Mouse (Mus musculus): ENCODE results near the gene Ubash3b. TPM values are rescaled to one million over a fixed set of nuclear protein-coding genes. Genes with fewer than 3 reads are reported as not detected.

The Ubash3b gene
- polyA plus RNA-seq, 1 experiment from 2014 or later: 12.1 TPM

GRCm38 (mm10) chr9:41129273-41129672, 32.2 kb downstream of the Ubash3b start:
- Histone ChIP-seq H3K4me3 (ENCODE audit: low read depth, low read length) (no peak overlapping the region), H3K4me1 (ENCODE audit: control insufficient read depth, insufficient read depth, low read length) (no peaks in the 10 kb centered on the region), H3K36me3 (replicated peaks; ENCODE audit: control insufficient read depth, insufficient read depth, low read depth, low read length) (no peaks in the 10 kb centered on the region), H3K4me2 (ENCODE audit: low read depth, low read length) (no peak overlapping the region), H3K9me3 (replicated peaks; ENCODE audit: control insufficient read depth, low read length) (no peaks in the 10 kb centered on the region), H3K27ac (replicated peaks; ENCODE audit: low read depth, low read length) (no peak overlapping the region), H3K9ac (replicated peaks; ENCODE audit: low read length) (no peak overlapping the region), H3K27me3 (ENCODE audit: control insufficient read depth, insufficient read depth, low read length) (no peaks in the 10 kb centered on the region)
- DNase-seq (ENCODE audit: low spot score) (no peak), ATAC-seq (replicated peaks; ENCODE audit: insufficient number of reproducible peaks, low FRiP score, low TSS enrichment, low read depth) (no peak)
- WGBS: 95% methylated on average over 3 of the region's 3 CpGs

DNA sequence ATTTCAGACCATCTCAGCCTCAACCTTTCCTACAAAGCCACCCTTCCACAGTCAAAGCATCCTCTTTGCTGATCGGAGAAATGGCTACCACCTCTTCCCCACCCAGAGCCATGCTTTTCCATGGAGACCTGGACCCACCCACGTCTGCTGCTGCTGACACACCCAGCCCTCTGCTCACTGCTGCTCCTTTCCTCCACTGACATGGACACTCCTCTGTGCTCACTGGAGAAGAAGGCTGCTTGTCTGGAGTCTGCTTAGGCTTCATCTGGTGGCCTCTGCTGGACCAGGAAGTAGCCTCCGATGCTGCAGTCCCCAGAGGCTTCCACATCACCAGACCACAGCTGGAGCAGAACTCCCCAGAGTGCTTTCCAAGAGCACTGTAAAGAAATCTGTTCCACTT, 34.8 kb downstream of the Ubash3b start:
- Histone ChIP-seq H3K4me2 (ENCODE audit: low read depth, low read length) (no peak overlapping the region), H3K36me3 (replicated peaks; ENCODE audit: control insufficient read depth, insufficient read depth, low read depth, low read length) (no peaks in the 10 kb centered on the region), H3K9me3 (replicated peaks; ENCODE audit: control insufficient read depth, low read length) (no peaks in the 10 kb centered on the region), H3K4me1 (ENCODE audit: control insufficient read depth, insufficient read depth, low read length) (no peaks in the 10 kb centered on the region), H3K27me3 (ENCODE audit: control insufficient read depth, insufficient read depth, low read length) (no peaks in the 10 kb centered on the region), H3K4me3 (ENCODE audit: low read depth, low read length) (no peak overlapping the region), H3K9ac (replicated peaks; ENCODE audit: low read length) (no peak overlapping the region), H3K27ac (replicated peaks; ENCODE audit: low read depth, low read length) (no peak overlapping the region)
- 87% methylated on average over 3 of the region's 3 CpGs for WGBS
- ATAC-seq (replicated peaks; ENCODE audit: insufficient number of reproducible peaks, low FRiP score, low TSS enrichment, low read depth) (no peak), DNase-seq (ENCODE audit: low spot score) (no peak)

DNA sequence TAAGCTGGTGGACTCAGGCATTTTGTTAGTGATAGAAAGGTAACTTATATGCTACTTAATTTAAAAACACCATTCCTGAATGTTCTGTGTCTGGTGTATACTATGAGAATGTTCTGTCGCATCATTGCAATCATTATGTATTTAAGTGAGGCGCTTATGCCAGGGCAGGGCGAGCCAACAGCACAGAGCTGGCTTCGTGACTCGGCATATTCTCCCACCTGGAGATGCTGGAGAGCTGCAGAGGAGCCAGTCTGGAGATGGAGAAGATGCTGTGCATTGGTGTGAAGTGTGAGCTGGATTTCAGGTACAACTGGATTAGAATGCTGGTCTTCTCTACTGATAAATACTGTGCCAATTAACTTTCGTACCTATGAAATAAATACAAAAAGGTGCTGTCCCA, 37.2 kb downstream of the Ubash3b start:
- H3K9ac ChIP-seq (replicated peaks; ENCODE audit: low read length): no peak overlapping the region
- no peaks in the 10 kb centered on the region for H3K4me1 ChIP-seq (ENCODE audit: control insufficient read depth, insufficient read depth, low read length)
- H3K4me2 ChIP-seq (ENCODE audit: low read depth, low read length): no peak overlapping the region
- 95% methylated on average over 6 of the region's 6 CpGs for WGBS
- no peaks in the 10 kb centered on the region for H3K9me3 ChIP-seq (replicated peaks; ENCODE audit: control insufficient read depth, low read length)
- ATAC-seq (replicated peaks; ENCODE audit: insufficient number of reproducible peaks, low FRiP score, low TSS enrichment, low read depth) (no peak), DNase-seq (ENCODE audit: low spot score) (no peak)
- no peak overlapping the region for H3K4me3 ChIP-seq (ENCODE audit: low read depth, low read length)
- H3K27me3 ChIP-seq (ENCODE audit: control insufficient read depth, insufficient read depth, low read length): no peaks in the 10 kb centered on the region
- no peaks in the 10 kb centered on the region for H3K36me3 ChIP-seq (replicated peaks; ENCODE audit: control insufficient read depth, insufficient read depth, low read depth, low read length)
- H3K27ac ChIP-seq (replicated peaks; ENCODE audit: low read depth, low read length): no peak overlapping the region

GRCm38 (mm10) chr9:41122390-41123110, 38.9 kb downstream of the Ubash3b start:
- H3K27me3 ChIP-seq (ENCODE audit: control insufficient read depth, insufficient read depth, low read length): no peaks in the 10 kb centered on the region
- no peaks in the 10 kb centered on the region for H3K4me1 ChIP-seq (ENCODE audit: control insufficient read depth, insufficient read depth, low read length)
- 83% methylated on average over 11 of the region's 11 CpGs for WGBS

DNA sequence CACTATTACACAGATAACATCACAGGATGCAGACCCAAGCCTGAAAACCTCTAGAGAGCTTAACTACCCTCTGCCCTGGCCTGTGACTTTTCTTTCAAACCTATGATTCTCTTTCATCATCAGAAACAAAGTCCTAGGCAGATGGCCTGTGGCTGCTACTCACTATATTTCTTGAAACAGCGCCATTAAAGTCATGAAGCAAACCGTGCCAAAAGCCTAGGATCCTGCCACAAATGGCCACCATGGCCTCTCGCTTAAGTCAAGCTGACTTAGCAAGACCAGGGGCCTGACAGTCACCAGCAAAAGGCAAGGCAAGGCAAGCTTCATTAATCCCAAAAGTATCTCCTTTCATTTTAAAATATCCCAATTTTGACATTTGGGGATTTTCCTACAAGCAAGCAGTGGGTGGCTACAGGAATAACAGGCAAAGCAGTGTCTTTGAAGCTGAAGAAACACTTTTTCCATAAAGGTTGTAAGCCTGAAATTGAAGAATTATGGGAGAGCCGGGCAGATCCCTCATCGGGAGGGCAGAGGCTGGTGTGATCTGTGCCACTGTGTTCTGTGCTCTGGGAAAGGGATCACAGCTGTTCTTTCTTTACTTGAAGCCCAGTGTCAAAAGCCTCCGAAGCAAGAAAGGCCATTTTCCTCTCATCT, 39.7 kb downstream of the Ubash3b start:
- 78% methylated on average over 6 of the region's 6 CpGs for WGBS
- H3K9ac ChIP-seq (replicated peaks; ENCODE audit: low read length): no peak overlapping the region

More at GRCm38 (mm10) chr9:41122390-41123110, 38.9 kb downstream of the Ubash3b start:
- no peak overlapping the region for H3K4me2 ChIP-seq (ENCODE audit: low read depth, low read length)
- H3K36me3 ChIP-seq (replicated peaks; ENCODE audit: control insufficient read depth, insufficient read depth, low read depth, low read length): no peaks in the 10 kb centered on the region
- no peak overlapping the region for H3K9ac ChIP-seq (replicated peaks; ENCODE audit: low read length)
- H3K4me3 ChIP-seq (ENCODE audit: low read depth, low read length): no peak overlapping the region
- DNase-seq (ENCODE audit: low spot score): no peak
- no peak overlapping the region for H3K27ac ChIP-seq (replicated peaks; ENCODE audit: low read depth, low read length)
- ATAC-seq (replicated peaks; ENCODE audit: insufficient number of reproducible peaks, low FRiP score, low TSS enrichment, low read depth): no peak
- H3K9me3 ChIP-seq (replicated peaks; ENCODE audit: control insufficient read depth, low read length): no peaks in the 10 kb centered on the region

DNA sequence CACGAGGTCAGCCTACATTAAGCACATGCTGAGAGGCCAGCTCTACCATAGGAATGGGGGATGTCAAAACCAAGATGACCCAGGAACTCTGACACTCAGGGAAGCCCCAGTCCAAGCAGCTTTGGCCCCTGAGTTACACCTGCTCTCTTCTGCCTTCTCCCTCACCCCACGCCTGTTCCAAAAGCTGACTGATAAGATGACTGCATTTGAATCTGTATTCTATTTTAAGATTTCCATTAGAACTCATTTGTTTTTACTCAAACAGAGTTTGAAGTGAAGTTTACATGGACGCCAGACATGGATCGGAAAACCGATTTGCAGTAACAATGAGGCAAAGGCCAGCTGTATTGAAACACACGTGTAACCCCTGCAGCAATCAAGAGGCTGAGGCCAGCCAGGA, 41.5 kb downstream of the Ubash3b start:
- ATAC-seq (replicated peaks; ENCODE audit: insufficient number of reproducible peaks, low FRiP score, low TSS enrichment, low read depth) (no peak), DNase-seq (ENCODE audit: low spot score) (no peak)
- Histone ChIP-seq H3K4me1 (ENCODE audit: control insufficient read depth, insufficient read depth, low read length) (no peaks in the 10 kb centered on the region), H3K9ac (replicated peaks; ENCODE audit: low read length) (no peak overlapping the region), H3K27ac (replicated peaks; ENCODE audit: low read depth, low read length) (no peak overlapping the region), H3K4me3 (ENCODE audit: low read depth, low read length) (no peak overlapping the region), H3K9me3 (replicated peaks; ENCODE audit: control insufficient read depth, low read length) (no peaks in the 10 kb centered on the region), H3K4me2 (ENCODE audit: low read depth, low read length) (no peak overlapping the region), H3K36me3 (replicated peaks; ENCODE audit: control insufficient read depth, insufficient read depth, low read depth, low read length) (no peaks in the 10 kb centered on the region), H3K27me3 (ENCODE audit: control insufficient read depth, insufficient read depth, low read length) (no peaks in the 10 kb centered on the region)
- WGBS: 81% methylated on average over 6 of the region's 6 CpGs

More for the DNA sequence above, 39.7 kb downstream of the Ubash3b start:
- H3K27ac ChIP-seq (replicated peaks; ENCODE audit: low read depth, low read length): no peak overlapping the region
- no peak overlapping the region for H3K4me3 ChIP-seq (ENCODE audit: low read depth, low read length)
- no peaks in the 10 kb centered on the region for H3K9me3 ChIP-seq (replicated peaks; ENCODE audit: control insufficient read depth, low read length)
- ATAC-seq (replicated peaks; ENCODE audit: insufficient number of reproducible peaks, low FRiP score, low TSS enrichment, low read depth) (no peak), DNase-seq (ENCODE audit: low spot score) (no peak)
- no peaks in the 10 kb centered on the region for H3K4me1 ChIP-seq (ENCODE audit: control insufficient read depth, insufficient read depth, low read length)
- no peak overlapping the region for H3K4me2 ChIP-seq (ENCODE audit: low read depth, low read length)
- H3K27me3 ChIP-seq (ENCODE audit: control insufficient read depth, insufficient read depth, low read length): no peaks in the 10 kb centered on the region
- no peaks in the 10 kb centered on the region for H3K36me3 ChIP-seq (replicated peaks; ENCODE audit: control insufficient read depth, insufficient read depth, low read depth, low read length)

DNA sequence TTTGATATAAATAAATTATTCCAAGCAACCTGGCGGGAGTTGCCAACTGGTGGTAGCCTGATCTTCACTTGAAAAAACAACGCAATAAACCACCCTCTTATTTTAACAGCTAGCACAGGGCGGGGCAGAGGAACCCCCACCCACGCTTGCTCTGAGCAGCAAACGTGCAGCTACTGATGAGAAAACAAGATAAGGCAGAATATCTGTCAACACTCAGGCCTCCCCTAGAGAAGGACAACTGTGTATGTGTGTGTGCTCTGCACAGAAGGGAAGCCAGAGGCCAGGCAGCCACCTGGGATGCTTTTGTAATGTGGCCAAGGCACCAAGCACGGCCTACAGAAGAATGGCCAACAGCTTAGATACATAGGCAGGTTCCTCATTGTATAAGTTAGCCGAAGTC, 43.4 kb downstream of the Ubash3b start:
- ATAC-seq (replicated peaks; ENCODE audit: insufficient number of reproducible peaks, low FRiP score, low TSS enrichment, low read depth) (no peak), DNase-seq (ENCODE audit: low spot score) (no peak)
- no peaks in the 10 kb centered on the region for H3K36me3 ChIP-seq (replicated peaks; ENCODE audit: control insufficient read depth, insufficient read depth, low read depth, low read length)
- no peak overlapping the region for H3K9ac ChIP-seq (replicated peaks; ENCODE audit: low read length)
- no peaks in the 10 kb centered on the region for H3K27me3 ChIP-seq (ENCODE audit: control insufficient read depth, insufficient read depth, low read length)
- WGBS: 63% methylated on average over 7 of the region's 7 CpGs
- no peaks in the 10 kb centered on the region for H3K9me3 ChIP-seq (replicated peaks; ENCODE audit: control insufficient read depth, low read length)
- no peaks in the 10 kb centered on the region for H3K4me1 ChIP-seq (ENCODE audit: control insufficient read depth, insufficient read depth, low read length)
- no peak overlapping the region for H3K4me3 ChIP-seq (ENCODE audit: low read depth, low read length)
- H3K4me2 ChIP-seq (ENCODE audit: low read depth, low read length): no peak overlapping the region
- no peak overlapping the region for H3K27ac ChIP-seq (replicated peaks; ENCODE audit: low read depth, low read length)

GRCm38 (mm10) chr9:41116126-41116525, 45.4 kb downstream of the Ubash3b start:
- WGBS: 86% methylated on average over 12 of the region's 12 CpGs
- Histone ChIP-seq H3K36me3 (replicated peaks; ENCODE audit: control insufficient read depth, insufficient read depth, low read depth, low read length) (no peaks in the 10 kb centered on the region), H3K4me2 (ENCODE audit: low read depth, low read length) (no peak overlapping the region)

More at GRCm38 (mm10) chr9:41116126-41116525, 45.4 kb downstream of the Ubash3b start:
- Histone ChIP-seq H3K4me3 (ENCODE audit: low read depth, low read length) (no peak overlapping the region), H3K4me1 (ENCODE audit: control insufficient read depth, insufficient read depth, low read length) (no peaks in the 10 kb centered on the region), H3K9me3 (replicated peaks; ENCODE audit: control insufficient read depth, low read length) (no peaks in the 10 kb centered on the region), H3K9ac (replicated peaks; ENCODE audit: low read length) (no peak overlapping the region), H3K27ac (replicated peaks; ENCODE audit: low read depth, low read length) (no peak overlapping the region), H3K27me3 (ENCODE audit: control insufficient read depth, insufficient read depth, low read length) (no peaks in the 10 kb centered on the region)
- ATAC-seq (replicated peaks; ENCODE audit: insufficient number of reproducible peaks, low FRiP score, low TSS enrichment, low read depth) (no peak), DNase-seq (ENCODE audit: low spot score) (no peak)
